22 mouse cellular contexts compared by ENCODE assay signal in genomic region chr4:59686716-59687115, GRCm38 (mm10).
DNase-seq lines count a peak whose midpoint lies in the region; ATAC-seq lines count a peak whose summit lies in the region.
"Had no signal": no experiment of that assay in that cellular context is flagged by ENCODE, and none has a peak within 500 bp of the region (broad histone marks: within the 10 kb centered on the region; RNA-seq: fewer than 3 reads in every experiment).

No protein-coding gene starts in this region.

- no peak overlapping the region for H3K9ac ChIP-seq in hindbrain, embryonic 16.5 days (ENCODE audit: low read depth, low read length)
- no peak overlapping the region for H3K9ac ChIP-seq in hindbrain, embryonic 12.5 days
- H3K9ac ChIP-seq: forebrain, embryonic 13.5 days; heart, embryonic 13.5 days; hindbrain, embryonic 13.5 days had no signal

- no peak overlapping the region for H3K4me3 ChIP-seq in hindbrain, embryonic 16.5 days (ENCODE audit: low read length)
- H3K4me3 ChIP-seq in hindbrain, embryonic 12.5 days = no peak overlapping the region
- H3K4me3 ChIP-seq: forebrain, embryonic 10.5 days; forebrain, embryonic 13.5 days; heart, adult 2 months; heart, embryonic 10.5 days; heart, embryonic 13.5 days; hindbrain, embryonic 13.5 days had no signal

- peak; percentile 8 for DNase-seq in cerebellum, adult 11-12 months
- DNase-seq in cerebellum, adult 9-10 months = no peak
- DNase-seq in left cerebral cortex, postnatal 4 days = peak; percentile 76
- no peak for DNase-seq in left cerebral cortex, adult 8-10 months (ENCODE audit: low spot score in 2 of 2)
- peak; percentile 22 for DNase-seq in Muller cell, postnatal 12 days (ENCODE audit: inconsistent ontology term)
- DNase-seq: adrenal gland, postnatal 10 days; adrenal gland, postnatal 36 days; cerebellum, adult 9-11 months; gastrocnemius, postnatal 10 days; gastrocnemius, postnatal 36 days; heart, adult 2 months; heart, postnatal 14 days; heart, postnatal 4 days had no signal

- WGBS in hindbrain, embryonic 16.5 days = 63% methylated on average over 4 of the region's 4 CpGs
- WGBS in hindbrain, embryonic 12.5 days = 84% methylated on average over 4 of the region's 4 CpGs

- peak; percentile 9; the same call in 1 of the 2 replicates for ATAC-seq in hindbrain, embryonic 16.5 days
- ATAC-seq in hindbrain, embryonic 12.5 days (ENCODE audit: low FRiP score) = no peak
- ATAC-seq: forebrain, embryonic 13.5 days; forebrain, embryonic 16.5 days; Patski had no signal

- H3K27ac ChIP-seq in hindbrain, embryonic 16.5 days (ENCODE audit: low read depth, low read length) = no peak overlapping the region
- no peak overlapping the region for H3K27ac ChIP-seq in hindbrain, embryonic 12.5 days
- H3K27ac ChIP-seq: forebrain, embryonic 10.5 days; forebrain, embryonic 13.5 days; heart, adult 2 months; heart, embryonic 10.5 days; heart, embryonic 13.5 days; hindbrain, embryonic 13.5 days had no signal

- H3K4me1 ChIP-seq in hindbrain, embryonic 16.5 days (ENCODE audit: control insufficient read depth, insufficient read depth, low read depth, low read length) = no peaks in the 10 kb centered on the region
- peaks cover 21% of the 10 kb centered on the region for H3K4me1 ChIP-seq in hindbrain, embryonic 12.5 days

- peaks cover 8% of the 10 kb centered on the region for H3K36me3 ChIP-seq in hindbrain, embryonic 16.5 days (ENCODE audit: control insufficient read depth, insufficient read depth, low read length)
- H3K36me3 ChIP-seq in hindbrain, embryonic 12.5 days = peaks cover 8% of the 10 kb centered on the region

- no peaks in the 10 kb centered on the region for H3K9me3 ChIP-seq in hindbrain, embryonic 16.5 days (ENCODE audit: control insufficient read depth, low read length)
- H3K9me3 ChIP-seq in hindbrain, embryonic 12.5 days (replicated peaks) = no peaks in the 10 kb centered on the region
- H3K9me3 ChIP-seq: forebrain, embryonic 10.5 days; forebrain, embryonic 13.5 days; heart, embryonic 10.5 days; heart, embryonic 13.5 days; hindbrain, embryonic 13.5 days had no signal

- intact Hi-C loops in left cerebral cortex, postnatal 4 days (cut with DNase I) = no loop called here

- H3K4me2 ChIP-seq in hindbrain, embryonic 16.5 days (ENCODE audit: low read length) = no peak overlapping the region
- no peak overlapping the region for H3K4me2 ChIP-seq in hindbrain, embryonic 12.5 days (replicated peaks)
- H3K4me2 ChIP-seq: forebrain, embryonic 13.5 days; heart, embryonic 13.5 days; hindbrain, embryonic 13.5 days had no signal

- H3K27me3 ChIP-seq in hindbrain, embryonic 16.5 days (replicated peaks; ENCODE audit: control insufficient read depth, insufficient read depth, low read length) = no peaks in the 10 kb centered on the region
- H3K27me3 ChIP-seq in hindbrain, embryonic 12.5 days = no peaks in the 10 kb centered on the region
- H3K27me3 ChIP-seq: forebrain, embryonic 13.5 days; heart, embryonic 13.5 days; hindbrain, embryonic 13.5 days; Patski had no signal

Comparison
In these comparisons a context has a peak if more than half of its experiments do, and no peak if none do; other contexts are left out.
1. DNase-seq: peak in cerebellum, adult 11-12 months (single experiment), left cerebral cortex, postnatal 4 days (single experiment) and Muller cell, postnatal 12 days (single experiment); none in cerebellum, adult 9-10 months (single experiment) and left cerebral cortex, adult 8-10 months (0 of 2).